Mouse (Mus musculus) cerebellum, adult 11 months (tissue): ENCODE measurements at regions not wholly inside any gene's neighbourhood (a gene's known extent, or its start where the extent isn't known, plus 50 kb on each side); places are given as distances from the start of the nearest gene placed in this dataset.

Source experiments
- DNase-seq: peaks from one replicate; pipeline ENCODE4 v3.0.0; 2022

- DNase-seq = no peak
Observed at GRCm38 (mm10) chr13:28750949-28751692, 202.4 kb downstream of the Sox4 start.

- no peak for DNase-seq
Observed at GRCm38 (mm10) chr13:28740158-28740670, 213.3 kb downstream of the Sox4 start.

GRCm38 (mm10) chr13:28738160-28739100 lies 215.1 kb downstream of the Sox4 start:
- DNase-seq = no peak

GRCm38 (mm10) chr13:28732475-28732874 lies 221.0 kb downstream of the Sox4 start:
- DNase-seq = no peak

GRCm38 (mm10) chr13:28732036-28732435 lies 221.5 kb downstream of the Sox4 start:
- no peak for DNase-seq

- DNase-seq = no peak
Observed at GRCm38 (mm10) chr13:28730059-28730580, 223.4 kb downstream of the Sox4 start.

- no peak for DNase-seq
Observed at GRCm38 (mm10) chr13:28728768-28729167, 224.7 kb downstream of the Sox4 start.

GRCm38 (mm10) chr13:28724300-28724699 lies 229.2 kb downstream of the Sox4 start:
- DNase-seq = no peak

GRCm38 (mm10) chr13:28722074-28722473 lies 231.4 kb downstream of the Sox4 start:
- no peak for DNase-seq

GRCm38 (mm10) chr13:28721548-28721981 lies 231.9 kb downstream of the Sox4 start:
- DNase-seq = no peak

- DNase-seq = no peak
Observed at GRCm38 (mm10) chr13:28720639-28721239, 232.8 kb downstream of the Sox4 start.

- no peak for DNase-seq
Observed at GRCm38 (mm10) chr13:28720169-28720568, 233.3 kb downstream of the Sox4 start.

- DNase-seq = no peak
Observed at GRCm38 (mm10) chr13:28718868-28719265, 234.6 kb downstream of the Sox4 start.

- no peak for DNase-seq
Observed at GRCm38 (mm10) chr13:28718169-28718867, 235.2 kb downstream of the Sox4 start.

- no peak for DNase-seq
Observed at GRCm38 (mm10) chr13:28717404-28717803, 236.1 kb downstream of the Sox4 start.

- no peak for DNase-seq
Observed at GRCm38 (mm10) chr13:28709966-28710365, 243.5 kb downstream of the Sox4 start.

- DNase-seq = no peak
Observed at GRCm38 (mm10) chr13:28701309-28701708, 252.2 kb downstream of the Sox4 start.

- no peak for DNase-seq
Observed at GRCm38 (mm10) chr13:28700081-28700480, 253.4 kb downstream of the Sox4 start.

GRCm38 (mm10) chr13:28699490-28700032 lies 254.0 kb downstream of the Sox4 start:
- DNase-seq = no peak

- no peak for DNase-seq
Observed at GRCm38 (mm10) chr13:28697796-28698678, 255.5 kb downstream of the Sox4 start.

GRCm38 (mm10) chr13:28693078-28693477 lies 260.4 kb downstream of the Sox4 start:
- DNase-seq = no peak
